Mouse (Mus musculus): ENCODE measurements around the gene Fgfr2.

GRCm38 (mm10) chr7:132368859-132369258 lies 754.3 kb downstream of the Fgfr2 start:
- TF ChIP-seq POLR2A (IDR thresholded peaks at IDR 0.05; ENCODE audit: borderline replicate concordance, extremely low read depth, insufficient read depth, insufficient read length, poor library complexity, severe bottlenecking), result no peak
- no peak for TF ChIP-seq CTCF (IDR thresholded peaks at IDR 0.05; ENCODE audit: borderline replicate concordance, extremely low read depth, insufficient read depth, insufficient read length)

Measured in brain, embryonic 14.5 days (tissue).